Mouse (Mus musculus) stomach, postnatal 0 days (tissue): ENCODE data around the gene Slc35c2.

Source experiments
- CTCF ChIP-seq: IDR thresholded peaks from 2 replicates; pipeline ENCODE4 v1.5.1; 2016; ENCODE audit warnings: antibody characterized with exemption, low read depth, mild to moderate bottlenecking, moderate library complexity
- EP300 ChIP-seq: optimal IDR thresholded peaks from 2 replicates; pipeline ENCODE3; 2016; ENCODE audit warnings: antibody characterized with exemption

- TF ChIP-seq CTCF (no peak), EP300 (no peak)
Measured at GRCm38 (mm10) chr2:165286361-165287201, 1.1 kb downstream of the Slc35c2 start.
